Mouse (Mus musculus) spleen, postnatal 4 days (tissue): ENCODE results near the gene Dhx37.
"Not testable (repeated sequence)": the region's sequence is repeated elsewhere in the genome, so short reads cannot be mapped to it uniquely, and the experiment has no call there.

ENCODE experiments used
- DNase-seq, 2 experiments: peaks; one replicate each; pipeline ENCODE4 v3.0.0; 2022; ENCODE audit warnings: low spot score in 2 of 2

The Dhx37 gene

GRCm38 (mm10) chr5:125407910-125408575 is 25.9 kb downstream of the Dhx37 start:
- DNase-seq = no peak

- DNase-seq = no peak
Observed at GRCm38 (mm10) chr5:125407020-125407830, 26.7 kb downstream of the Dhx37 start.

- DNase-seq = peak; percentile 59 to 81
Observed at GRCm38 (mm10) chr5:125406322-125407016, 27.5 kb downstream of the Dhx37 start.

GRCm38 (mm10) chr5:125405546-125406248 is 28.2 kb downstream of the Dhx37 start:
- DNase-seq = peak; percentile 88 to 95

- DNase-seq = peak; percentile 43 to 76
Observed at GRCm38 (mm10) chr5:125404903-125405545, 28.9 kb downstream of the Dhx37 start.

GRCm38 (mm10) chr5:125404536-125404902 is 29.4 kb downstream of the Dhx37 start:
- no peak for DNase-seq

- DNase-seq = peak; percentile 74 to 87
Observed at GRCm38 (mm10) chr5:125403481-125404465, 30.1 kb downstream of the Dhx37 start.

- no peak for DNase-seq
Observed at GRCm38 (mm10) chr5:125402991-125403390, 30.9 kb downstream of the Dhx37 start.

GRCm38 (mm10) chr5:125402476-125402875 is 31.4 kb downstream of the Dhx37 start:
- DNase-seq = no peak

GRCm38 (mm10) chr5:125400903-125401302 is 33.0 kb downstream of the Dhx37 start:
- DNase-seq = no peak

GRCm38 (mm10) chr5:125395008-125395407 is 38.9 kb downstream of the Dhx37 start:
- DNase-seq = no peak

- DNase-seq = peak in 1 of 2 experiments; percentile 70
Observed at GRCm38 (mm10) chr5:125393622-125394603, 40.0 kb downstream of the Dhx37 start.

GRCm38 (mm10) chr5:125392977-125393621 is 40.8 kb downstream of the Dhx37 start:
- peak; percentile 92 to 96 for DNase-seq

- DNase-seq = no peak
Observed at GRCm38 (mm10) chr5:125392618-125392976, 41.3 kb downstream of the Dhx37 start.

- not testable (repeated sequence) for DNase-seq
Observed at GRCm38 (mm10) chr5:125392176-125392575, 41.7 kb downstream of the Dhx37 start.

GRCm38 (mm10) chr5:125391609-125392008 is 42.3 kb downstream of the Dhx37 start:
- no peak for DNase-seq

GRCm38 (mm10) chr5:125390906-125391477 is 42.9 kb downstream of the Dhx37 start:
- DNase-seq = no peak
